Mouse (Mus musculus) MEL (cell line): ENCODE measurements around the gene Lrrc7. TPM values are rescaled to one million over a fixed set of nuclear protein-coding genes. Genes with fewer than 3 reads are reported as not detected.

Experiments used
- DNase-seq: peaks from one replicate; pipeline ENCODE4 v3.0.0; 2011; ENCODE audit warnings: low read depth, low spot score
- H3K27ac ChIP-seq: 2 replicates; pipeline ENCODE4 v1.5.1; 2012; ENCODE audit warnings: low read depth, mild to moderate bottlenecking, control low read depth, low read length, moderate library complexity; ENCODE audit not compliant: control insufficient read depth
- H3K27me3 ChIP-seq, 2 experiments: fragments of 150-350 bp in 1 of 2; sonication (generic) in 1 of 2; 2 replicates each; pipeline ENCODE4 v1.6.1; 2012; ENCODE audit warnings: low read length in 2 of 2, mild to moderate bottlenecking in 2 of 2, improper control_type of control experiment in 1 of 2, moderate library complexity in 1 of 2; ENCODE audit not compliant: insufficient read depth in 2 of 2, control insufficient read depth in 1 of 2
- H3K36me3 ChIP-seq, 2 experiments: 2 replicates each; pipeline ENCODE4 v1.6.1; 2012 to 2014; ENCODE audit warnings: low read length in 2 of 2, improper control_type of control experiment in 1 of 2, inconsistent platforms in 1 of 2, mild to moderate bottlenecking in 1 of 2; ENCODE audit not compliant: insufficient read depth in 2 of 2, control insufficient read depth in 1 of 2
- H3K4me1 ChIP-seq, 2 experiments: fragments of 150-350 bp in 1 of 2; sonication (generic) in 1 of 2; 2 replicates each; pipeline ENCODE4 v1.6.1; 2012; ENCODE audit warnings: low read length in 2 of 2, improper control_type of control experiment in 1 of 2, mild to moderate bottlenecking in 1 of 2; ENCODE audit not compliant: insufficient read depth in 2 of 2, control insufficient read depth in 1 of 2
- H3K4me3 ChIP-seq, 2 experiments: fragments of 150-350 bp in 1 of 2; sonication (generic) in 1 of 2; 2 replicates each; pipeline ENCODE4 v1.5.1; 2012; ENCODE audit warnings: low read depth in 2 of 2, low read length in 2 of 2, mild to moderate bottlenecking in 2 of 2, moderate library complexity in 2 of 2, control low read depth in 1 of 2, improper control_type of control experiment in 1 of 2; ENCODE audit not compliant: control insufficient read depth in 1 of 2, insufficient read depth in 1 of 2
- H3K79me2 ChIP-seq: 2 replicates; pipeline ENCODE4 v1.6.1; 2012; ENCODE audit warnings: mild to moderate bottlenecking, low read length, moderate library complexity; ENCODE audit not compliant: control insufficient read depth, poor library complexity, insufficient read depth
- H3K9ac ChIP-seq: 2 replicates; pipeline ENCODE4 v1.6.1; 2012; ENCODE audit warnings: low read depth, mild to moderate bottlenecking, control low read depth, low read length, moderate library complexity; ENCODE audit not compliant: control insufficient read depth, poor library complexity, severe bottlenecking
- H3K9me3 ChIP-seq: fragments of 150-350 bp; sonication (generic); replicated peaks from 2 replicates; pipeline ENCODE4 v1.6.1; 2012; ENCODE audit warnings: mild to moderate bottlenecking, low read length, improper control_type of control experiment, moderate library complexity; ENCODE audit not compliant: insufficient read depth
- CHD2 ChIP-seq: IDR thresholded peaks from 2 replicates; pipeline ENCODE4 v1.6.1; 2011; ENCODE audit warnings: low read length, improper control_type of control experiment
- CTCF ChIP-seq, 3 experiments: IDR thresholded peaks in 2 of 3; conservative IDR thresholded peaks in 1 of 3; 2 replicates each; pipeline ENCODE4 v1.5.1; 2011 to 2012; ENCODE audit warnings: low read length in 3 of 3, low read depth in 2 of 3, mild to moderate bottlenecking in 2 of 3, improper control_type of control experiment in 1 of 3, inconsistent platforms in 1 of 3, mixed read lengths in 1 of 3, moderate library complexity in 1 of 3; ENCODE audit not compliant: control insufficient read depth in 1 of 3, insufficient read depth in 1 of 3, poor library complexity in 1 of 3, severe bottlenecking in 1 of 3
- ELF1 ChIP-seq: IDR thresholded peaks from 2 replicates; pipeline ENCODE4 v1.6.1; 2014; ENCODE audit warnings: low read depth, mild to moderate bottlenecking, inconsistent platforms, low read length, improper control_type of control experiment, moderate library complexity
- EP300 ChIP-seq, 2 experiments: IDR thresholded peaks; 2 replicates each; pipeline ENCODE4 v1.6.1; 2011; ENCODE audit warnings: improper control_type of control experiment in 2 of 2, low read length in 2 of 2, low read depth in 1 of 2, mild to moderate bottlenecking in 1 of 2
- ETS1 ChIP-seq: IDR thresholded peaks from 2 replicates; pipeline ENCODE4 v1.6.1; 2012; ENCODE audit warnings: low read depth, mild to moderate bottlenecking, inconsistent platforms, low read length, improper control_type of control experiment, moderate library complexity
- GABPA ChIP-seq: IDR thresholded peaks from 2 replicates; pipeline ENCODE4 v1.6.1; 2012; ENCODE audit warnings: low read depth, mild to moderate bottlenecking, inconsistent platforms, low read length, improper control_type of control experiment, moderate library complexity
- JUND ChIP-seq: IDR thresholded peaks from 2 replicates; pipeline ENCODE4 v1.6.1; 2011; ENCODE audit warnings: low read depth, mild to moderate bottlenecking, improper control_type of control experiment, low read length
- KAT2A ChIP-seq: conservative IDR thresholded peaks from 2 replicates; pipeline ENCODE4 v1.6.1; 2012; ENCODE audit warnings: low read depth, low read length, improper control_type of control experiment, inconsistent platforms
- MAX ChIP-seq: IDR thresholded peaks from 2 replicates; pipeline ENCODE4 v1.6.1; 2011; ENCODE audit warnings: low read length, improper control_type of control experiment
- MYB ChIP-seq: IDR thresholded peaks from 2 replicates; pipeline ENCODE4 v1.6.1; 2011; ENCODE audit warnings: mild to moderate bottlenecking, low read depth, low read length, improper control_type of control experiment
- NELFE ChIP-seq: IDR thresholded peaks from 2 replicates; pipeline ENCODE4 v1.6.1; 2011; ENCODE audit warnings: low read depth, low read length, improper control_type of control experiment
- NRF1 ChIP-seq: IDR thresholded peaks from 2 replicates; pipeline ENCODE4 v1.6.1; 2014; ENCODE audit warnings: low read depth, mild to moderate bottlenecking, inconsistent platforms, low read length, improper control_type of control experiment, moderate library complexity; ENCODE audit not compliant: poor library complexity, insufficient read depth, severe bottlenecking
- POLR2AphosphoS2 ChIP-seq: IDR thresholded peaks from 2 replicates; pipeline ENCODE4 v1.6.1; 2011; ENCODE audit warnings: low read length, improper control_type of control experiment
- RAD21 ChIP-seq: IDR thresholded peaks from 2 replicates; pipeline ENCODE4 v1.6.1; 2011; ENCODE audit warnings: mild to moderate bottlenecking, low read depth, low read length, improper control_type of control experiment
- RCOR1 ChIP-seq: IDR thresholded peaks from 2 replicates; pipeline ENCODE4 v1.6.1; 2012; ENCODE audit warnings: low read depth, mild to moderate bottlenecking, inconsistent platforms, low read length, improper control_type of control experiment
- SIN3A ChIP-seq: IDR thresholded peaks from 2 replicates; pipeline ENCODE4 v1.6.1; 2012; ENCODE audit warnings: low read length, improper control_type of control experiment, inconsistent platforms
- TAL1 ChIP-seq: IDR thresholded peaks from 2 replicates; pipeline ENCODE4 v1.6.1; 2012; ENCODE audit warnings: mild to moderate bottlenecking, inconsistent platforms, low read length, moderate library complexity, mixed read lengths
- TCF12 ChIP-seq: IDR thresholded peaks from 2 replicates; pipeline ENCODE4 v1.6.1; 2014; ENCODE audit warnings: low read depth, mild to moderate bottlenecking, inconsistent platforms, low read length, improper control_type of control experiment, moderate library complexity
- USF2 ChIP-seq, 2 experiments: IDR thresholded peaks; 2 replicates each; pipeline ENCODE4 v1.6.1; 2011 to 2012; ENCODE audit warnings: improper control_type of control experiment in 2 of 2, low read length in 2 of 2, borderline replicate concordance in 1 of 2, inconsistent platforms in 1 of 2, low read depth in 1 of 2, mild to moderate bottlenecking in 1 of 2; ENCODE audit not compliant: insufficient read depth in 1 of 2
- ZC3H11A ChIP-seq: IDR thresholded peaks from 2 replicates; pipeline ENCODE4 v1.6.1; 2012; ENCODE audit warnings: low read depth, mild to moderate bottlenecking, inconsistent platforms, low read length, improper control_type of control experiment
- ZKSCAN1 ChIP-seq: IDR thresholded peaks from 2 replicates; pipeline ENCODE4 v1.6.1; 2012; ENCODE audit warnings: low read depth, mild to moderate bottlenecking, inconsistent platforms, low read length, improper control_type of control experiment, moderate library complexity
- polyA plus RNA-seq, 2 experiments: library from polyadenylated mRNA; stranded (reverse) in 1 of 2; unstranded in 1 of 2; fragments of >175 nt in 1 of 2; fragments of >200 nt in 1 of 2; gene quantifications; 2 replicates each; pipeline versions ENCODE4 v1.2.1 to v1.2.4; 2012; ENCODE audit warnings: low replicate concordance in 2 of 2, low read depth in 1 of 2; ENCODE audit not compliant: insufficient read length in 2 of 2, insufficient read depth in 1 of 2, missing spikeins in 1 of 2
- total RNA-seq: library from RNA; depleted of rRNA; stranded (reverse); fragments of 300-350 nt; gene quantifications from 2 replicates; pipeline ENCODE4 v1.2.3, GENCODE M21; 2012

Gene Lrrc7
- total and polyA plus RNA-seq, 3 experiments: not detected

GRCm38 (mm10) chr3:158210026-158210425, 352.0 kb downstream of the Lrrc7 start (continued):
- TF ChIP-seq NRF1: no peak
- peak; percentile 62 for TF ChIP-seq RAD21

DNA sequence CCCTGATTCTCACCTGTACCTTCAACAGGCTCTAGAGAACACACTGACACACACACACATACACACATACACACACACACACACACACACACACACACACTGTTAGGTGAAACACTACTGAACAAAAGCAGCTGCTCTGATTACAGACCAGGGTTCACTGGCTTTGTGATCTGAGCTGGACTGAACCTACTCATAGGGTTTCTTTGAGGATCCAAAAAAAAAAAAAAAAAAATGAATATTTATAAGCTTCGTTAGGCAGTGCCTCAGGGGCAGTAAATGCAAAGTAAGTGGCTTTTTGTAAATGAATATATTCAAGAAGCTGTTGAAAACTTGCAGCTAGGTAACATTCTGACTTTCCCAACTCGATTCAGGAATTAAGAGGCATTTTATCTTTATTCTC, 354.2 kb downstream of the Lrrc7 start:
- H3K4me3 ChIP-seq: no peak overlapping the region
- H3K79me2 ChIP-seq: no peaks in the 10 kb centered on the region
- DNase-seq: no peak
- H3K36me3 ChIP-seq: no peaks in the 10 kb centered on the region
- no peaks in the 10 kb centered on the region for H3K27me3 ChIP-seq
- no peaks in the 10 kb centered on the region for H3K4me1 ChIP-seq
- H3K27ac ChIP-seq: no peak overlapping the region
- H3K9me3 ChIP-seq: no peaks in the 10 kb centered on the region
- no peak overlapping the region for H3K9ac ChIP-seq
- TF ChIP-seq MYB (no peak), ELF1 (no peak), ZC3H11A (no peak), MAX (no peak), RCOR1 (no peak), CTCF (IDR thresholded peaks at IDR 0.05 in 2 of 3, conservative IDR thresholded peaks at IDR 0.05 in 1 of 3; ENCODE audit: control insufficient read depth in 1 of 3, insufficient read depth in 1 of 3, low read depth in 2 of 3, low read length in 3 of 3, poor library complexity in 1 of 3, severe bottlenecking in 1 of 3) (no peak), NELFE (no peak), TAL1 (no peak), USF2 (IDR thresholded peaks at IDR 0.05; ENCODE audit: borderline replicate concordance in 1 of 2, insufficient read depth in 1 of 2, low read depth in 1 of 2, low read length in 2 of 2) (no peak), ZKSCAN1 (no peak)

GRCm38 (mm10) chr3:158202776-158203175, 359.2 kb downstream of the Lrrc7 start:
- Histone ChIP-seq H3K9me3 (no peaks in the 10 kb centered on the region), H3K4me3 (no peak overlapping the region), H3K4me1 (no peaks in the 10 kb centered on the region), H3K27ac (no peak overlapping the region), H3K36me3 (no peaks in the 10 kb centered on the region), H3K79me2 (no peaks in the 10 kb centered on the region), H3K9ac (no peak overlapping the region), H3K27me3 (no peaks in the 10 kb centered on the region)
- no peak for TF ChIP-seq ETS1
- no peak for TF ChIP-seq KAT2A
- no peak for TF ChIP-seq TCF12
- TF ChIP-seq POLR2AphosphoS2: no peak
- no peak for TF ChIP-seq GABPA
- no peak for TF ChIP-seq SIN3A
- no peak for TF ChIP-seq MYB
- no peak for TF ChIP-seq CHD2
- no peak for TF ChIP-seq EP300 (IDR thresholded peaks at IDR 0.05; ENCODE audit: low read depth in 1 of 2, low read length in 2 of 2)
- TF ChIP-seq JUND: no peak
- no peak for DNase-seq
